Comparison of ENCODE assay signal across 26 mouse cellular contexts in the genomic region with DNA sequence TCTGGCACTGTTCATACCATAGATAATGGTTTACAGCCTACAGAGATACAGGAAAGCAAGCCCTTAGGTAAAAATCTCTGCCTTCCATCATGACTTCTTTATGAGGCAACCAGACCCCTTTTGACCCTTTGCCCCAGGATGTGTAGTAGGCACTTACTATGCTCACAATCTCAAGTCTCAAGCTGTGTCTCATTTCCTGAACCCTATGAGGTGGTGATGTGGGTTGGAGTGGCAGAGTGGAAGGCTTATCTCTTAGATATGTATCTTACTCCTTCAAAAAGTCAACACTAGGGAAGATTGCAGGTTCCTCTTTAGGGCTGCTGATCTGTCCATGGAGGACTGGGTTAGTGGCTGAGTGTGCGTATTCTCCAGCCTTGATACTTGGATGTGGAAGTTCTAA. TPM values are rescaled to one million over a fixed set of nuclear protein-coding genes. Genes with fewer than 3 reads are reported as not detected.
DNase-seq lines count a peak whose midpoint lies in the region; ATAC-seq and TF ChIP-seq lines count a peak whose summit lies in the region.
"Had no signal": no experiment of that assay in that cellular context is flagged by ENCODE, and none has a peak within 500 bp of the region (broad histone marks: within the 10 kb centered on the region; RNA-seq: fewer than 3 reads in every experiment).

No protein-coding gene starts in this region.

- no peak overlapping the region for H3K9ac ChIP-seq in hindbrain, embryonic 12.5 days
- H3K9ac ChIP-seq: embryonic facial prominence, embryonic 13.5 days; embryonic facial prominence, embryonic 15.5 days; forebrain, embryonic 12.5 days; forebrain, embryonic 15.5 days; forebrain, postnatal 0 days had no signal

- DNase-seq in G1E (ENCODE audit: low spot score), result no peak
- DNase-seq in cerebellum, adult 8-10 months, result no peak
- DNase-seq in gastrocnemius, postnatal 10 days, result no peak
- DNase-seq: adrenal gland, adult 2 months; adrenal gland, postnatal 10 days; adrenal gland, postnatal 25 days; B cell, adult 2 months; cerebellum, adult 11 months; cerebellum, adult 18-20 months; cerebellum, adult 9-10 months; cerebellum, postnatal 10 days; cerebellum, postnatal 25 days; embryo, embryonic 11 days; forebrain, postnatal 0 days had no signal

- no peak overlapping the region for H3K27ac ChIP-seq in hindbrain, embryonic 12.5 days
- H3K27ac ChIP-seq: embryonic facial prominence, embryonic 13.5 days; embryonic facial prominence, embryonic 15.5 days; forebrain, embryonic 10.5 days; forebrain, embryonic 12.5 days; forebrain, embryonic 15.5 days had no signal

- no peak for TF ChIP-seq CTCF in G1E (IDR thresholded peaks at IDR 0.05; ENCODE audit: low read depth, low read length)

- WGBS in hindbrain, embryonic 12.5 days, result 96% methylated on average over 1 of the region's 1 CpGs

- H3K36me3 ChIP-seq in G1E (replicated peaks), result peaks cover 36% of the 10 kb centered on the region
- H3K36me3 ChIP-seq in hindbrain, embryonic 12.5 days, result peaks cover 15% of the 10 kb centered on the region; the same call in 1 of the 2 replicates
- H3K36me3 ChIP-seq: embryonic facial prominence, embryonic 15.5 days had no signal

- no peak overlapping the region for H3K4me2 ChIP-seq in hindbrain, embryonic 12.5 days (replicated peaks)
- H3K4me2 ChIP-seq: embryonic facial prominence, embryonic 13.5 days; embryonic facial prominence, embryonic 15.5 days; forebrain, embryonic 12.5 days; forebrain, embryonic 15.5 days had no signal

- H3K4me1 ChIP-seq in G1E (ENCODE audit: insufficient read depth, low read depth, low read length), result peaks cover 9% of the 10 kb centered on the region; the same call in 1 of the 2 replicates
- H3K4me1 ChIP-seq in hindbrain, embryonic 12.5 days, result no peaks in the 10 kb centered on the region
- H3K4me1 ChIP-seq: embryonic facial prominence, embryonic 13.5 days; embryonic facial prominence, embryonic 15.5 days; forebrain, embryonic 12.5 days had no signal

- H3K9me3 ChIP-seq in G1E (replicated peaks), result no peaks in the 10 kb centered on the region
- peaks cover 7% of the 10 kb centered on the region; the same call in 1 of the 2 replicates for H3K9me3 ChIP-seq in hindbrain, embryonic 12.5 days (replicated peaks)
- H3K9me3 ChIP-seq: embryonic facial prominence, embryonic 13.5 days; embryonic facial prominence, embryonic 15.5 days; forebrain, embryonic 10.5 days; forebrain, embryonic 12.5 days; forebrain, embryonic 15.5 days had no signal

- peak; percentile 64 for ATAC-seq in G1E (ENCODE audit: extremely low read depth, insufficient number of reproducible peaks, low FRiP score, poor library complexity, severe bottlenecking)
- 0 out of 2 replicates have a peak, but pooled peaks have one; percentile 36 for ATAC-seq in common myeloid progenitor, adult 5-6 weeks (replicated peaks; ENCODE audit: low read depth, poor library complexity, severe bottlenecking)
- no peak for ATAC-seq in hindbrain, embryonic 12.5 days (ENCODE audit: low FRiP score)
- ATAC-seq: activated CD4-positive, CD25-positive, alpha-beta regulatory T cell, adult 4 months; CD4-positive, CD25-positive, alpha-beta regulatory T cell, adult 4 months; forebrain, embryonic 15.5 days; forebrain, postnatal 0 days; Patski had no signal

- no peaks in the 10 kb centered on the region for H3K27me3 ChIP-seq in G1E (ENCODE audit: insufficient read depth, low read length)
- no peaks in the 10 kb centered on the region for H3K27me3 ChIP-seq in hindbrain, embryonic 12.5 days
- H3K27me3 ChIP-seq: CH12.LX; embryonic facial prominence, embryonic 13.5 days; embryonic facial prominence, embryonic 15.5 days; forebrain, embryonic 12.5 days; forebrain, embryonic 15.5 days had no signal

- H3K4me3 ChIP-seq in G1E (ENCODE audit: low read depth, low read length), result no peak overlapping the region
- no peak overlapping the region for H3K4me3 ChIP-seq in hindbrain, embryonic 12.5 days
- H3K4me3 ChIP-seq: embryonic facial prominence, embryonic 13.5 days; embryonic facial prominence, embryonic 15.5 days; erythroblast, embryonic 14.5 days; forebrain, embryonic 10.5 days; forebrain, embryonic 12.5 days; forebrain, embryonic 15.5 days had no signal

RNA-seq across cellular contexts. Expression of a gene that starts 5.1 kb away (rescaled TPM):
- 444 and 498 TPM in 2 replicates for total RNA-seq in G1E (2014; fragmentation: Nextera tagmentation)
- total RNA-seq in G1E (2017), result 279 and 306 TPM in 2 replicates
- 269 and 287 TPM in 2 replicates for polyA plus RNA-seq in G1E (2012)
- 362 and 365 TPM in 2 replicates for total RNA-seq in common myeloid progenitor, adult 5-6 weeks (2017)
- 578 and 611 TPM in 2 replicates for polyA plus RNA-seq in hindbrain, embryonic 12.5 days (2016; fragmentation: Nextera tagmentation; extraction: Ambion mirVana)
- total RNA-seq in gastrocnemius, postnatal 10 days (2021), result 10 to 100 TPM; 24.9 to 28.1 TPM

Comparison
In these comparisons a context has a peak if more than half of its experiments do, and no peak if none do; other contexts are left out.
1. RNA of a gene that starts 5.1 kb away (total RNA-seq): 279 to 498 TPM in G1E and 362 to 365 TPM in common myeloid progenitor, adult 5-6 weeks; 24.9 to 28.1 TPM in gastrocnemius, postnatal 10 days; every median in the first group is over 4 times any median in the second.